Mouse (Mus musculus): ENCODE results near the gene Hoxd9.

DNA sequence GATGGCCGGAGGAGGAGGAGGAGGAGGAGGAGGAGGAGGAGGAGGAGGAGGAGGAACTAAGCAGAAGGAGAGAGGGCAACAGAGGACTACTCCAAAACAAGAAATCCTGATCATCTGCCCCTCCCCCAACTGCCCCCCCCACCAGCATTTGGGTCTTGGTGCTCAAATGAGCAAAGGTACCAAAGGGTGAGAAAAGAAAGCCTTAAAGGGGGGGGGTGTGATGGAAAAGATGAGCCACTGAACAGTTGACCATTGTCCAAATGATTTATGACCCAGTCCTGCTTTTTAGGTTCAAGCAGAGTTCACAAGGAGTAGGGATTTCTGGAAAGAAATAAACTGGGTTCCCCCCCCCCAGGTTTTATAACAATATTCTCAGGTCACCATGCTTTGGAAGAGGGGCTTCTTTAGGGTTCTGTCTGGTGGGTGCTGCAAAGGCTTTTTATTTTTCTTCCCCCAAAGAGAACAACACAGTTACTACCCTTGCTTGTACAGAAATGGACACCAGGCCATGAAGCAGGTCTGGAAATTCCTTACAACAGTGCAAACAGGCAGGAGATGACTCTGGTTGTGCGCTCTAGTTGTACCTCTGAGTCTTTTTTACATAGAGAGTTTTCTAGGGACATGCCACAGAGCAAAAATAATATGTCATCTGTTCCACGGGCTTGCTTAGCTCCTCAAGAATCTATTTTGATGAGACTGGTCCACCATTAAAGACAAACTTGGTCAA lies 43.9 kb downstream of the Hoxd9 start:
- TF ChIP-seq CTCF (IDR thresholded peaks at IDR 0.05; ENCODE audit: control insufficient read depth, insufficient read depth, insufficient read length): no peak
- no peak for TF ChIP-seq FOSL1 (IDR thresholded peaks at IDR 0.05; ENCODE audit: insufficient read depth, low read length, poor library complexity, severe bottlenecking)
- no peak for TF ChIP-seq MAX (IDR thresholded peaks at IDR 0.05)

Measured in C2C12 (cell line).